Mouse (Mus musculus) kidney, adult 2 months (tissue): ENCODE measurements at regions not wholly inside any gene's neighbourhood (a gene's known extent, or its start where the extent isn't known, plus 50 kb on each side); places are given as distances from the start of the nearest gene placed in this dataset.

Experiments used
- CTCF ChIP-seq: fragments of 200-500 bp; conservative IDR thresholded peaks from 2 replicates; pipeline ENCODE4 v1.5.1; 2011; ENCODE audit warnings: low read depth, mild to moderate bottlenecking, control low read depth, low read length, moderate library complexity, mixed read lengths; ENCODE audit not compliant: insufficient read depth, insufficient read length
- POLR2A ChIP-seq: fragments of 200-500 bp; IDR thresholded peaks from one replicate; pipeline ENCODE4 v1.6.1; 2011; ENCODE audit warnings: low read depth, low read length, control low read depth

DNA sequence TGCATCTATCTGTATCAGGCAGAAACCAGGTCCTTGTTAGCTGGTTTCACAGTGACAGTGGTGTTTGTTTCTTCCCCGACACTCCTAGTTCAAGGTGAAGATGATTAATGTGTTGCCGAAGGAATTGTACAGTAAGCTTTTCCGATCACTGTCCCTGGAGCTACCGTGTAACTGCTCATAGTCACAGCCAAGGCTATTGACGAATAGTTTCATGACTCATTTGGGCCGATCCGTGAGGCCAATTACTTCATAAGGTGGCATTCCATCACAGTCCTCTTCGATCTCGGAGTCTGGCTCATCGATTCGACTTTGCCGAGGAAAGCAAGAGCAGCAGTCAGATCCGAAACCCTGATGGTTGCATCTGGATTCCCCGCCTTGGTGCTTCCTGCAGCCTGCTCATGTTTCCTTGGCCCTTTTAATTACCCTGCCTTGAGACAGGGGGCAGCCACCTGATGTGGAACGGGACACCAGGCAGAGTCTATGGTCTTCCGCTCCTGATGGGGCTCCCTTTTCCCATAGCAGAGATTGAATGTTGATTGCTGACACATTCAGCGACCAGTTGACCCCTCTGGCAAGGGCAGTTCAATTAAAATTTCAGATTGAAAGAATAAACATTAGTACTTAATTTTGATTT, 441.7 kb upstream of the Cdh4 start:
- TF ChIP-seq POLR2A (no peak), CTCF (no peak)
